Mouse (Mus musculus) limb, embryonic 15.5 days (tissue): Measurements from ENCODE around the gene Fmod. TPM values are rescaled to one million over a fixed set of nuclear protein-coding genes. Genes with fewer than 3 reads are reported as not detected.
A peak's percentile ranks its signal among the peaks of the same experiment; 100 is the strongest.

Source experiments
- ATAC-seq: fragments of 200-750 bp; cut with Nextera tagmentation; 2 replicates; pipeline ENCODE4 v1.8.0; 2017; ENCODE audit warnings: low read depth, moderate TSS enrichment; ENCODE audit not compliant: insufficient number of reproducible peaks, low FRiP score, low TSS enrichment
- H3K27ac ChIP-seq: fragments of 300-500 bp; sonication (generic); 2 replicates; pipeline ENCODE4 v1.5.1; 2015; ENCODE audit warnings: moderate library complexity, mild to moderate bottlenecking, inconsistent platforms
- H3K27me3 ChIP-seq: fragments of 300-500 bp; sonication (generic); 2 replicates; pipeline ENCODE4 v1.6.1; 2015; ENCODE audit warnings: inconsistent platforms
- H3K36me3 ChIP-seq: fragments of 300-500 bp; sonication (generic); 2 replicates; pipeline ENCODE4 v1.6.1; 2015; ENCODE audit warnings: inconsistent platforms
- H3K4me1 ChIP-seq: fragments of 300-500 bp; sonication (generic); 2 replicates; pipeline ENCODE4 v1.6.1; 2015; ENCODE audit warnings: inconsistent platforms
- H3K4me2 ChIP-seq: fragments of 300-500 bp; sonication (generic); 2 replicates; pipeline ENCODE4 v1.6.1; 2015; ENCODE audit warnings: mild to moderate bottlenecking, inconsistent platforms
- H3K4me3 ChIP-seq: fragments of 300-500 bp; sonication (generic); 2 replicates; pipeline ENCODE4 v1.5.1; 2015; ENCODE audit warnings: mild to moderate bottlenecking, inconsistent platforms
- H3K9ac ChIP-seq: fragments of 300-500 bp; sonication (generic); 2 replicates; pipeline ENCODE4 v1.6.1; 2015; ENCODE audit warnings: inconsistent platforms
- H3K9me3 ChIP-seq: fragments of 300-500 bp; sonication (generic); 2 replicates; pipeline ENCODE4 v1.6.1; 2016; ENCODE audit warnings: inconsistent platforms
- WGBS: fragments of 180-500 bp; shearing (Covaris S2); methylation state at CpG from one replicate; pipeline ENCODE4 v1.1.7; 2015; 5-methylcytosine and 5-hydroxymethylcytosine counted together
- polyA plus RNA-seq: library from polyadenylated mRNA; unstranded; fragments of >200 nt; fragmentation: Nextera tagmentation; extraction: Ambion mirVana; gene quantifications from 2 replicates; pipeline ENCODE4 v1.2.1, GENCODE M21; 2015

Gene Fmod
- polyA plus RNA-seq, 1 experiment from 2014 or later, result 147 TPM

DNA sequence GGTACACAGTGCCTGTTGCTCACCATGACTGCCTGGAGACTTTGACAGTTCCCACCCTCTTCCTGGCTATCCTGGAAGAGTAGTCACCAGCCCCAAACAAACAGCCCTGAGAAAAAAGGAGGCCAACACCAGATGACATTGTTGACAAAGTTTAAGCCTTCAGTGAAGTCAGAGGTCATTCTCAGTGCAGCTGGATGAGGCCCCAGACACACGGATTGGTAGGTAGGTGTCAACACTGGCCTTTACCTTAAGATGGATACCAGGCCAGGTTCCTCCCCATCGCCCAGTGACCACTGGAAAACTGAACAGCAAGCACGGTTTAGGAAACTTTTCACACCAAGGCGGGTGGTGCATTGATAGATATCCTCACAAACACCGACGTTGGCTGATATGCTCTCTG is 55.3 kb downstream of the Fmod start:
- WGBS, result 34% methylated on average over 6 of the region's 6 CpGs
- Histone ChIP-seq H3K27me3 (no peaks in the 10 kb centered on the region), H3K4me2 (peak overlapping the region; percentile 86), H3K9me3 (no peaks in the 10 kb centered on the region), H3K27ac (peak overlapping the region; percentile 90), H3K36me3 (no peaks in the 10 kb centered on the region), H3K4me1 (peaks cover 47% of the 10 kb centered on the region), H3K9ac (0 out of 2 replicates have a peak overlapping the region, but pooled peaks have one; percentile 55), H3K4me3 (peak overlapping the region; percentile 46; the same call in 1 of the 2 replicates)
- ATAC-seq, result no peak

DNA sequence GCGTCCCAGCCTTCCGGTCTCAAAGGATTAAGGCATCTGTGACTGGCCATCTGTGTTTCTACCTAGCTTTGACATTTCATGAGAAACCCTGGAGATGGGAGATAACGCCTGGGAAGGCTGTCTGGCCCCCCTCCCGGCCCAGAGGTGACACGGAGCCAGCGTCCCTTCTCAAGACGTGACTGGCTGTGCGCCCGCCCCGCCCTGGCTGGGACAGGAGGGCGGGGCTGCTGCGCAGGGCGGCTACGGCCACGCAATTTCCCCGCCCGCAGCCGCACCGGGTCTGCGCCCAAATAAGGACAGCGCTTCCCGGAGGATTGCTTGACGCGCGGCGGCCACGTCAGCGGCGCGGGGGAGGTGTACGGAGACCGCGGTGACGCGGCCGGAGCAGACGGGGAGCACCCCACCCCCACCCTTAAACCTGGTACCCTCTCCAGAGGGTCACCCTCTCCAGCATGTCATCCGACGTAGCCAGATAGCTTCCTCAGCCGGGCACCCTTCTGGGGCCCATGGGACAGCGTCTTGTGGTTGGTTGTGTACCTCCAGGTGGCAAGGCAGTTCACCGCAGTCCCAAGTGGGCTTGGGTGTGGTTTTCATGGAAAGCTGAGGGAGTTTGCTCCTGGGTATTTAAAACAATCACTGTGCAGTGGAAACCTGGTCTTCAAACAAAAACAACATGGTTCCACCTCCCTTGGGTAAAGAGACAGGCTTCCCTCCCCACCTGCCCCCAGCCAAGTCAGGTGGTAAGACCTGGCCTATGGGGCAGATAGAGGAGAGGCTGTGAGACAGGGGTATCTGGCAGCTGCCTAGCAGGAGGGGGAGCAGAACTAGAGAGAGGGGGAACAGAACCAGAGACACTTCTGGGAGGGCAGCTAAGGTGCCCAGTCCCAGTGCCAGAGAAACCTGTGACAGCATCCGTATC is 56.1 kb downstream of the Fmod start:
- 1% methylated on average over 43 of the region's 43 CpGs for whole genome bisulfite sequencing
- H3K9ac ChIP-seq, result peak overlapping the region; percentile 55
- H3K27me3 ChIP-seq, result no peaks in the 10 kb centered on the region
- no peaks in the 10 kb centered on the region for H3K9me3 ChIP-seq
- H3K4me2 ChIP-seq, result peak overlapping the region; percentile 86
- peak overlapping the region; percentile 46 for H3K4me3 ChIP-seq
- peak; percentile 89 for ATAC-seq
- H3K27ac ChIP-seq, result peak overlapping the region; percentile 90
- no peaks in the 10 kb centered on the region for H3K36me3 ChIP-seq
- peaks cover 53% of the 10 kb centered on the region for H3K4me1 ChIP-seq

DNA sequence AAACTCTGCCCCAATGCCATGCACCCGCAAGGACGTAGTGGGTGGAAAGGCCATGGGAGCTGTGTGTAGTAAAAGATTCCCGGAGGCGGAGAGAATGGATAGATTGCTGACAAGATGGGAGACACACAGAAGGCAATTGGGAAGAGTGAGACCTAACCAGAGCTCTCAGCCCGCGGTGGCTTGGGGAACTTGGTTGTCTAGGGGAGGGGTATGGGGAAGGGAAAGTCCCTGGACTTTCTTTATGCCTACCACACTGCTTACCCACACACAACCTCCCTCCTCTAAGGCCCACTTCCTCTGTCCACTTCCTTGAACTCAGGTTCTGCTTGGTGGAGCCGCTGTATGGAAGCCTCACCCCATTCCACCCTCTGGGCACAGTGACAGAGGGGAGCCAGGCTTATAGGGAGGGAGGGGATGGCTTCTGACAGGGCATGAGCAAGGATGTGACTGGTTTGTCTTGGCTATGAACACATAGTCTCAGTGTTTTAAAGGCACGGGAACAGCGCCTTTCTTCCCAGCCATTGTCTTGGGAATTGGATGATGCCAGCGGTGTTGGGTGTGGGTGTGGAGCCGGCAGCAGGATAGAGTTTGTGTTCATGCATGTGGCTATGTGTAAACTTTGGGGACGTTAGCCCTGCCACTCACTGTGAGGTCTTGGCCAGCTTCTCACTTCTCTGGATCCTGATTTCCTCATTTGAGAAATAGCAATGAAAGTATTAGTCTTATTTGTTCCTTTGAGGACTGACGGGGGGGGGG is 56.9 kb downstream of the Fmod start:
- H3K27me3 ChIP-seq, result no peaks in the 10 kb centered on the region
- no peak for ATAC-seq
- peaks cover 62% of the 10 kb centered on the region for H3K4me1 ChIP-seq
- H3K27ac ChIP-seq, result peak overlapping the region; percentile 90
- H3K4me2 ChIP-seq, result peak overlapping the region; percentile 86; the same call in 1 of the 2 replicates
- H3K36me3 ChIP-seq, result no peaks in the 10 kb centered on the region
- no peaks in the 10 kb centered on the region for H3K9me3 ChIP-seq
- H3K4me3 ChIP-seq, result peak overlapping the region; percentile 46
- H3K9ac ChIP-seq, result no peak overlapping the region
- 58% methylated on average over 13 of the region's 13 CpGs for WGBS

DNA sequence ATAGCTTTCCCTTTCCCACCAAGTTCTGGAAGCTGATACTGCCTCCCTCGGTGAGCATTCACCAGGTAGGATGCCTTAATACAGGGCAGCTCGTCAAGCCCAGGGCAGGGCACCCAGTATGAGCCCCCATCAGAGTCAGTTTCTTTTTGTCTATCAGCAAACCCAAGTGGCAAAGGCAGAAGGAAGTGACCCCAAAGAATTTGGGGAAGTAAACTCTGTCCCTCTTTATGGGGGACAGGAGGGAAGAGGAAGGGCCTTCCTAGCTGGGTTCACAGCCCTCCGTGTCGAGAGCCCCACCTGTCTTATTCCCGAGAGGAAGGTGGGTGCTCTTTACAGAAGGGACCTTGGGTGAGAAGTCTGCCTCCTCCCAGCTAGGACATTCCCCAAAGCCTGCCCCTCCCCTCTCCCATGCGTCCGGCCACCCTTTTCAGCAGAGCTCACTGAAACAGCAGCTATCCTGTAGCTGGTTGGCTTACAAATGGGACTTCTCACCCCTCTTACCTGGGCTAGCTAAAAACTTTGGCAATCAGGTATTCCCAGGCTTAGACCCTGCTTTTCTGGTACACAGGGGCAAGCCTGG is 58.1 kb downstream of the Fmod start:
- Histone ChIP-seq H3K9ac (no peak overlapping the region), H3K27me3 (no peaks in the 10 kb centered on the region), H3K27ac (peak overlapping the region; percentile 79; the same call in 1 of the 2 replicates), H3K9me3 (no peaks in the 10 kb centered on the region), H3K4me3 (no peak overlapping the region), H3K4me2 (no peak overlapping the region), H3K4me1 (peaks cover 71% of the 10 kb centered on the region), H3K36me3 (no peaks in the 10 kb centered on the region)
- ATAC-seq, result no peak
- WGBS, result 72% methylated on average over 7 of the region's 7 CpGs

DNA sequence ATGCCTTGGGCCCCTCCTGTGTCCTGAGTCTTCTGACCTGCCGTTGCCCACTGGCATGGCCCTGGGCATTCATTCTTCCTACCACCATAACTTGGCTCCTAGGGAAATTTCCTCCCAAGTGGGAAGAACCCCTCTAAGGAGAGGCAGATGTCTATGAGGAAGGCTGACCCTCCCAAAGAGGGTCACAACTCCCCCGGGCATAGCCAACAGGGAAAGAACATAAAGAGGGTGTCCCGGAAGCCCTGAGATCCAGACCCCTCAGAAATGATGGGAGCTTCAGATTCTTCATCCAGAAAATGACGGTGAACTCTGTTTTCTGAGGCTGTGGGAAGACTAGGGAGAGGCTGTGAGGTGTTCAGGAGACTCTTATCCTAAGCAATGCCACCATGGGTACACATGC is 58.7 kb downstream of the Fmod start:
- Histone ChIP-seq H3K27me3 (no peaks in the 10 kb centered on the region), H3K27ac (peak overlapping the region; percentile 79), H3K4me1 (peaks cover 75% of the 10 kb centered on the region), H3K9ac (no peak overlapping the region), H3K36me3 (no peaks in the 10 kb centered on the region), H3K4me3 (no peak overlapping the region), H3K9me3 (no peaks in the 10 kb centered on the region), H3K4me2 (no peak overlapping the region)
- WGBS, result 82% methylated on average over 4 of the region's 4 CpGs
- ATAC-seq, result no peak

DNA sequence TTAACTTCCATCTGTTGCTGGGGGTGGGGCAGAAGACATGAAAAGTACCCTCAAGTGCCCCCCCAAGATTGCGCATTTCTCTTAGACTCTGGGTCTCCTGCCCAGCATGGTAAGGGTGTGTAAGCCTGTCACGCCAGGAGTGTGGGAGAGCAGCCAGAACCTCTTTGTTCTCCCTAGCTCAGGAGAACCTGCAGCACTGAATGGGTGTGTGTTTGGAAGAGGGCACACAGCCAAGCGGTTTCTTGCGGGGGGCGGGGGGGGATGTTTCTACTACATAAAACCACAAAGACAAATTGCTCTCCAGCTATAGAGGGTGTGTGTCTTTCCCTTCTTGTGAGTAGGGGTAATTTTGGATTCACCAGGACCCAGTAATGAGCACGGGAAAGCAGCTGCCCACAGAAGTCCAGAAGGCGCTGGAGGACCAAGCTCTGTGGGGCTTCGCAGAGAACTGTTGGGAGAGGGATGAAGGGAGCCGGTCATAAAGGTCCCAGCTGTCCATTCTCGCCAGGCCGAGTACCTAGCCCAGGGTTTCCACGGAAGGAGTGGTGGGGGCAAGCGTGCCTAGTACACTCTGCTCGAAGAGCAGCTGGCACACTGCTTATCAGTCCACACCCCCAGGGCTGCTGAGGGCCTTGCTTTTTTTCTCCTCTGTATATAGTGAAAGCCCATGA is 59.3 kb downstream of the Fmod start:
- no peaks in the 10 kb centered on the region for H3K36me3 ChIP-seq
- H3K4me2 ChIP-seq, result no peak overlapping the region
- H3K4me3 ChIP-seq, result no peak overlapping the region
- no peaks in the 10 kb centered on the region for H3K9me3 ChIP-seq
- H3K9ac ChIP-seq, result no peak overlapping the region
- peak overlapping the region; percentile 79 for H3K27ac ChIP-seq
- H3K4me1 ChIP-seq, result peaks cover 75% of the 10 kb centered on the region
- ATAC-seq, result no peak
- no peaks in the 10 kb centered on the region for H3K27me3 ChIP-seq
- WGBS, result 36% methylated on average over 14 of the region's 14 CpGs

DNA sequence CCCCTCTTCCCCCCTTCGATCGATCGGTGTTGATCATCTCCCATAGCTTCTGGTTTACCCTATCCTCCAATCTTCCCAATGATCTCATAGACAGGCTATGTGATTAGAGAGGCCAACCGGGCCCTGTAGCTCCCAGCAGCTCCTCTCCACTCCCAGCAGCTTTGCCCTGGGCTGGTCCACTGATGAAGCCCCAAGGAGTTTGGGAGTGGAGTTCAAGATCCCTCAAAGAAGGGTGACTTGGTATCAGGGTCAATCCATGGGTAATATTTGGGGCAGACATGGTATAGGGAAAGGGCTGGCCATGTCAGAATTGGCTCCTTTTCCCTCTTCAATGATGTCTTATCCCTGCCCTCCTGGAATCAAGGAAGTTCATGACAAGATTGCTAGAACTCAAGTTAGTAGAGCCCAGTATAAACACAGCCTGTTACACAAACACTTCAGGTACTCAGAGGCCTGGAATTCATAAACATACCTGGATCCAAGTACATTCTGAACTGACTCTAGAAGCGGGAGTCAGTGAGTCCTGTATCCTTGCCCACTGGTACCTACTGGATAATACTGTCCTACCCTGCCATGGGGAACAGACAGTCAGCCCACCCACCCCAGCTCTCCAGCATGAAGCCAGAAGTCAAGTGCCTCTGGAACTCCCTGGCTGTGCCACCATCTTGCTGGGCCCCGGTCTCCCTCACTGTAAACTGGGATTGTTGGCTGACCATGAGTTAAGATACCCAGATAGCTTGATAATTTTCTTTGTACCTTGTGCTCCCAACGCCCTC is 60.2 kb downstream of the Fmod start:
- H3K9ac ChIP-seq, result no peak overlapping the region
- H3K4me3 ChIP-seq, result no peak overlapping the region
- no peak overlapping the region for H3K4me2 ChIP-seq
- H3K27ac ChIP-seq, result peak overlapping the region; percentile 79; the same call in 1 of the 2 replicates
- WGBS, result 92% methylated on average over 7 of the region's 7 CpGs
- H3K36me3 ChIP-seq, result no peaks in the 10 kb centered on the region
- H3K27me3 ChIP-seq, result no peaks in the 10 kb centered on the region
- H3K9me3 ChIP-seq, result no peaks in the 10 kb centered on the region
- H3K4me1 ChIP-seq, result peaks cover 72% of the 10 kb centered on the region
- no peak for ATAC-seq

Other genes starting within 250 kb of the Fmod start
- gene Atp2b4, start 236.2 kb upstream of the Fmod start, polyA plus RNA-seq, result 22.4 and 23.9 TPM in 2 replicates
- gene Optc, start 129.3 kb upstream of the Fmod start, polyA plus RNA-seq, result 0.71 and 0.83 TPM in 2 replicates
- gene Prelp, start 115.8 kb upstream of the Fmod start, polyA plus RNA-seq, result 17.9 and 20.3 TPM in 2 replicates
- 30.9 and 35.1 TPM in 2 replicates for gene Btg2, start 41.9 kb downstream of the Fmod start, polyA plus RNA-seq
- gene Chit1, start 74.0 kb downstream of the Fmod start, polyA plus RNA-seq, result 0.50 and 0.59 TPM in 2 replicates
- 9.8 and 13.6 TPM in 2 replicates for gene Chil1, start 144.9 kb downstream of the Fmod start, polyA plus RNA-seq
- gene Mybph, start 156.2 kb downstream of the Fmod start, polyA plus RNA-seq, result 55.8 and 102 TPM in 2 replicates
- gene Adora1, start 198.2 kb downstream of the Fmod start, polyA plus RNA-seq, result 1.8 and 2.0 TPM in 2 replicates